Mouse (Mus musculus) telencephalon, adult 2 months (tissue): ENCODE results near the gene Recql5.

ENCODE experiments used
- DNase-seq: peaks from one replicate; pipeline ENCODE4 v3.0.0-alpha.2; 2011; ENCODE audit warnings: low read depth, low spot score

The Recql5 gene

GRCm38 (mm10) chr11:115933108-115933746 is at the start of gene Recql5, which contains the start of gene Sap30bp:
TSS of gene Recql5 (minus strand) at chr11:115933477.
TSS of gene Sap30bp (plus strand) at chr11:115933282.
- peak; percentile 98 for DNase-seq

- DNase-seq: no peak
Measured at GRCm38 (mm10) chr11:115982472-115982871, 49.2 kb upstream of the Recql5 start.

- DNase-seq: no peak
Measured at GRCm38 (mm10) chr11:115975544-115975943, 42.3 kb upstream of the Recql5 start.

GRCm38 (mm10) chr11:115975083-115975420 is 41.8 kb upstream of the Recql5 start:
- DNase-seq: no peak

GRCm38 (mm10) chr11:115974309-115975082 is 41.2 kb upstream of the Recql5 start, which contains the start of gene Itgb4:
TSS of gene Itgb4 (plus strand) at chr11:115974709.
- no peak for DNase-seq

- DNase-seq: no peak
Measured at GRCm38 (mm10) chr11:115971016-115971415, 37.7 kb upstream of the Recql5 start.

- no peak for DNase-seq
Measured at GRCm38 (mm10) chr11:115970006-115970673, 36.9 kb upstream of the Recql5 start.

GRCm38 (mm10) chr11:115968731-115969405 is 35.6 kb upstream of the Recql5 start:
- DNase-seq: no peak

GRCm38 (mm10) chr11:115964977-115965604 is 31.8 kb upstream of the Recql5 start:
- DNase-seq: no peak

- no peak for DNase-seq
Measured at GRCm38 (mm10) chr11:115962651-115963412, 29.6 kb upstream of the Recql5 start.

GRCm38 (mm10) chr11:115959018-115959417 is 25.7 kb upstream of the Recql5 start:
- no peak for DNase-seq

- no peak for DNase-seq
Measured at GRCm38 (mm10) chr11:115957971-115958370, 24.7 kb upstream of the Recql5 start.

GRCm38 (mm10) chr11:115956453-115956852 is 23.2 kb upstream of the Recql5 start:
- DNase-seq: peak; percentile 54

- no peak for DNase-seq
Measured at GRCm38 (mm10) chr11:115955195-115955858, 22.1 kb upstream of the Recql5 start.

GRCm38 (mm10) chr11:115954712-115955111 is 21.4 kb upstream of the Recql5 start:
- DNase-seq: no peak

GRCm38 (mm10) chr11:115950719-115951118 is 17.4 kb upstream of the Recql5 start:
- DNase-seq: no peak

- DNase-seq: no peak
Measured at GRCm38 (mm10) chr11:115948316-115948715, 15.0 kb upstream of the Recql5 start.

- no peak for DNase-seq
Measured at GRCm38 (mm10) chr11:115946221-115946828, 13.0 kb upstream of the Recql5 start.

GRCm38 (mm10) chr11:115945247-115945646 is 12.0 kb upstream of the Recql5 start:
- no peak for DNase-seq

GRCm38 (mm10) chr11:115941980-115942379 is 8.7 kb upstream of the Recql5 start:
- DNase-seq: no peak
